Mouse (Mus musculus) C2C12 (cell line): ENCODE data around the gene Hmox1. TPM values are rescaled to one million over a fixed set of nuclear protein-coding genes. Genes with fewer than 3 reads are reported as not detected.
A peak's percentile ranks its signal among the peaks of the same experiment; 100 is the strongest.

ENCODE experiments used
- H3K27me3 ChIP-seq: one replicate; pipeline ENCODE4 v1.6.1; 2011; ENCODE audit not compliant: control insufficient read depth, insufficient read depth, insufficient read length
- H3K36me3 ChIP-seq: one replicate; pipeline ENCODE4 v1.6.1; 2011; ENCODE audit not compliant: control insufficient read depth, insufficient read depth
- H3K4me3 ChIP-seq: one replicate; pipeline ENCODE4 v1.5.1; 2011; ENCODE audit warnings: mild to moderate bottlenecking, control low read depth; ENCODE audit not compliant: poor library complexity, insufficient read depth, severe bottlenecking
- H3K79me2 ChIP-seq: one replicate; pipeline ENCODE4 v1.6.1; 2011; ENCODE audit not compliant: control insufficient read depth, insufficient read depth
- H3K79me3 ChIP-seq: one replicate; pipeline ENCODE4 v1.6.1; 2011; ENCODE audit warnings: low read depth, control low read depth
- H3ac ChIP-seq: one replicate; pipeline ENCODE3; 2011; ENCODE audit warnings: low read depth; ENCODE audit not compliant: control insufficient read depth, insufficient read length
- CEBPB ChIP-seq: IDR thresholded peaks from one replicate; pipeline ENCODE4 v1.6.1; 2011; ENCODE audit warnings: low read depth, mild to moderate bottlenecking, control low read depth, moderate library complexity
- CTCF ChIP-seq: IDR thresholded peaks from one replicate; pipeline ENCODE4 v1.5.1; 2011; ENCODE audit not compliant: control insufficient read depth, insufficient read depth, insufficient read length
- FOSL1 ChIP-seq: IDR thresholded peaks from one replicate; pipeline ENCODE4 v1.8.0; 2011; ENCODE audit warnings: mild to moderate bottlenecking, low read length; ENCODE audit not compliant: poor library complexity, insufficient read depth, severe bottlenecking
- MAX ChIP-seq: IDR thresholded peaks from one replicate; pipeline ENCODE4 v1.6.1; 2011; ENCODE audit warnings: mild to moderate bottlenecking, control low read depth
- MYOD1 ChIP-seq: IDR thresholded peaks from one replicate; pipeline ENCODE4 v1.6.1; 2011; ENCODE audit warnings: low read depth; ENCODE audit not compliant: control insufficient read depth, insufficient read length
- MYOG ChIP-seq: IDR thresholded peaks from one replicate; pipeline ENCODE4 v1.6.1; 2011; ENCODE audit not compliant: control insufficient read depth, insufficient read length; ENCODE audit errors: extremely low read depth
- USF1 ChIP-seq: IDR thresholded peaks from one replicate; pipeline ENCODE4 v1.6.1; 2011; ENCODE audit warnings: low read depth, mild to moderate bottlenecking, control low read depth, moderate library complexity
- polyA plus RNA-seq: library from polyadenylated mRNA; unstranded; fragments of >200 nt; fragmentation: generic; extraction: Trizol; gene quantifications from one replicate; pipeline ENCODE4 v1.2.1, GENCODE M21; 2012; ENCODE audit warnings: missing spikeins

The Hmox1 gene
- polyA plus RNA-seq, 1 experiment, result 248 TPM

DNA sequence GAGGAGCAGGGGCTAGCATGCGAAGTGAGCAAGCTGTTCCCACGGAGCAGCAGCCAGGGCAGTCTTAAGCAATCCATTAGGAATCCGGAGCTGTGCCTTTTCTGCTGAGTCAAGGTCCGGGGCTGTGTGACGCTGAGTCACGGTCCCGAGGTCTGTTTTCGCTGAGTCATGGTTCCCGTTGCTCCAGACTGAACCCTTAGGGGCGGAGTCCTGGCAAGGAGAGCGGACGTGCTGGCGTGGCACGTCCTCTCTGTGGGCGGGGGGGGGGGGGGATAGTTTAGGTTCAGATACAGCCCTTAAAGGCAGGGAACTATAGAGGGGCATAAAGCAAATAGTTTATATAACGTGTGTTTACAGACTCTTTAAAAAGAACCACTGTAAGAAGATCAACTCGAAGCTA is 9.6 kb upstream of the Hmox1 start:
- H3ac ChIP-seq, result peak overlapping the region; percentile 46
- TF ChIP-seq CEBPB (peak; percentile 95), FOSL1 (peak; percentile 16), MAX (no peak)
- no peaks in the 10 kb centered on the region for H3K27me3 ChIP-seq
- H3K79me2 ChIP-seq, result no peaks in the 10 kb centered on the region
- H3K36me3 ChIP-seq, result no peaks in the 10 kb centered on the region
- H3K4me3 ChIP-seq, result no peak overlapping the region
- H3K79me3 ChIP-seq, result no peaks in the 10 kb centered on the region

DNA sequence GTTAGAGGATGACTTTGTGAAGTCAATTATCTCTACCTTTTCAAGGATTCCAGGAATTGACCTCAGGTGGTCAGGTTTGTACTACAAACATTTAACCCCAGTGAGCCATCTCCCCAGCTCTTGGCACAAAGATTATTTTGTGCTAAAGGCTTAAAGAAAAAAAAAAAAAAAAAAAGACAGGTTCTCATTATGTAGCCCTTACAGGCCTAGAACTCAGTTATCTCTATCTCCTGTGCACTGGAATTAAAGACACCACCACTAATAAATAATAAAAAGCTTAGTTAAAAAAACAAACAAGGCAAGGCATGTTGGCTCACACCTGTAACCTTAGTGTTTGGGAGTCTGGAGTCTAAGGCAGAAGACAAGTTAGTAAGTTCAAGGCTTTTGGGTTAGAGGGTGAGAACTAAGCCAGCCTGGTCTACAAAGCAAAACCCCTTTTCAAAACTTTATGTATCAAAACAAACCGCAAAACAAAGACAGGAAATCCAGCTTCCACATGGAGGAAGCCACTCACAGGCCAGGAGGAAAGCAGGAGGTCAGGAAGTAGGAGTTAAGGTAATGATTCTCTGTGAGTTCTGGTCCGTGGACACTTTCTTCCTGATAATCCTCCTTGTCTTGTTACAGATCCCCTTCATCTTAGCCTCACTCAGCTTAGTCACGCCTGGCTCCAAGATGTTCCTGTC is 8.9 kb upstream of the Hmox1 start:
- no peaks in the 10 kb centered on the region for H3K27me3 ChIP-seq
- H3ac ChIP-seq, result no peak overlapping the region
- no peak overlapping the region for H3K4me3 ChIP-seq
- no peaks in the 10 kb centered on the region for H3K79me2 ChIP-seq
- no peaks in the 10 kb centered on the region for H3K79me3 ChIP-seq
- no peaks in the 10 kb centered on the region for H3K36me3 ChIP-seq
- TF ChIP-seq MAX (no peak), CEBPB (no peak), CTCF (no peak), USF1 (no peak), MYOD1 (no peak), FOSL1 (no peak), MYOG (no peak)

DNA sequence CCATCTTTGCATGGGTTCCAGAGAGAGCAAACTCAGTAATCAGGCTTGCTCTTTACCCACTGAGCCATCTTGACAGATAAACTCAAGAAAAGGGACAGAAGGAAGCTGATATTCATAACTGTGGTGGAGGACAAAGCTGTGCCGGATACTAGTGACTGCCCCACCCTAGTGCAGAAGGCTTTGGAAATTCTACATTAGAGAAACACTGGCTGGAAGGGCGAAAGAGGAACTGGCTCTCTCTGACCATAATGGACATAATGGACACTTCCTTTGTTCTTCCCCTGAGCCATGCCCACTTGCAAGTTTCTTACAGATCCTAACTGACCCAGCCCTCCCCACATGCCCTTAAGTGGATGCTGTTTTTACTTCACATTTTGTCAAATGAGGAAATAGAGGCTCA is 7.4 kb upstream of the Hmox1 start:
- H3K4me3 ChIP-seq, result no peak overlapping the region
- H3K79me2 ChIP-seq, result no peaks in the 10 kb centered on the region
- no peaks in the 10 kb centered on the region for H3K27me3 ChIP-seq
- H3ac ChIP-seq, result no peak overlapping the region
- TF ChIP-seq CTCF (no peak), USF1 (no peak), MYOG (no peak), CEBPB (no peak), MAX (no peak), FOSL1 (no peak)
- no peaks in the 10 kb centered on the region for H3K36me3 ChIP-seq
- no peaks in the 10 kb centered on the region for H3K79me3 ChIP-seq

DNA sequence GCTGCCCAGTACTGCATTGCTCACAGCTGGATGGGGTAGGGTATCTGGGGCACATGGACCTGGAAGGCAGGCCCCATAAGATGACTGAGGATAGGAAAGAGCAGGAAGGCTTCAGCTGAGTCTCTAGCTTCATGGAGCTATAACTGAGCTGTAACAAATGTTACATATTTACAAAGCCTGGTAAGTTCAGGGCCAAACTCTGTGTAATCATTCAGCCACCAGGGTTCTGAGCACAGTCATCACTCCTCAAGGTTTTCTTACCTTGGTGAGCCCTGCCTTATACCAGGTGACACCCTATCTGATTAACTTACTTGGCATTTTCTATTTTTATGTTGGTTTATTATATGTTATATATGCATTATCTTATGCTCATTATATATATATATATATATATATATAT is 6.3 kb upstream of the Hmox1 start:
- H3ac ChIP-seq, result no peak overlapping the region
- no peak for TF ChIP-seq USF1
- no peak for TF ChIP-seq MYOD1
- no peak for TF ChIP-seq CTCF
- no peak for TF ChIP-seq MAX
- no peak for TF ChIP-seq MYOG
- no peak for TF ChIP-seq FOSL1
- TF ChIP-seq CEBPB, result no peak
- no peaks in the 10 kb centered on the region for H3K36me3 ChIP-seq
- H3K27me3 ChIP-seq, result no peaks in the 10 kb centered on the region
- H3K79me2 ChIP-seq, result no peaks in the 10 kb centered on the region
- H3K4me3 ChIP-seq, result no peak overlapping the region
- H3K79me3 ChIP-seq, result no peaks in the 10 kb centered on the region

DNA sequence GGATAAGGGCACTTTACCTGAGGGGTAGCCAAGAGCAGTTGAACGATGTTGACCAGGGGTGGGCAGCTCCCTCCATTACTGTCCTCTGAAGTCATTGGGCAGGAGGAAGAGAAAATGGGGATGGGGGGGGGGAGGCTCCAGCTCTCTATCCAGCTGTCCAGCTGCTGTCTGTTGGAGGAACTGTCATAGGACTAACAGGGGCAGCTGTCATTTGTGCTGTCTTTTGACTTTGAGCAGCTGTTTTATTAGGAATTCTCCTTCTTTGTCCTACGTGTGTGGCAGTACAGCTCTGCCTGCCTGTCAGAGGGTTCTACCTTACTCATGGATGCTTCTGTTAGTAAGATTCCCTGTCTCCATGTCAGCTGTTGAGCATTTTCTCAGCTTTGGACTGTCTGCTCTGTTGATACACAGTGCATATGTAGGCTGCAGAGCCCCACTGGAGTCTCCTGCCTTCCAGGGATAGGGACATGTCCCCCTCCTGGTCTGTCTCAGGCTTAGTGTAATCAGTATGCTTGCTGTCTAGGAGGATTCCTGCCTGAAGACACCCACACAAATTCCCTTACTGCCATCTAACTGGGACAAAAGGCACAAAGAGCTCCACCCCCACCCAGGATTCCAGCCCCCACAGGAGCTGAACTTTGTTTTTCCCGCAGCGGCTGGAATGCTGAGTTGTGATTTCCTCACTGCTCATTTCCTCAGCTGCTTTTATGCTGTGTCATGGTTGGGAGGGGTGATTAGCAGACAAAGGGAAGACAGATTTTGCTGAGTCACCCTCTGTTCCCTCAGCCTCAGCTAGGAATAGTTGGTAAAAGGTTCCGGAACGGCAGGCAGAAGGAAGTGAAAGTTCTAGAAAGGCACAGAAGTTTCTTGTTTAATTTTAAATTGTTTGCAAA is 4.2 kb upstream of the Hmox1 start:
- no peaks in the 10 kb centered on the region for H3K36me3 ChIP-seq
- no peak overlapping the region for H3K4me3 ChIP-seq
- peaks cover 7% of the 10 kb centered on the region for H3K79me3 ChIP-seq
- peak overlapping the region; percentile 35 for H3ac ChIP-seq
- no peaks in the 10 kb centered on the region for H3K27me3 ChIP-seq
- peaks cover 9% of the 10 kb centered on the region for H3K79me2 ChIP-seq
- TF ChIP-seq FOSL1 (no peak), USF1 (no peak), MYOD1 (peak; percentile 17), MYOG (no peak), CEBPB (peak; percentile 74), MAX (no peak), CTCF (no peak)
